15 mouse cellular contexts compared by ENCODE assay signal in genomic region chr13:59095811-59096391, GRCm38 (mm10).
DNase-seq lines count a peak whose midpoint lies in the region; ATAC-seq and TF ChIP-seq lines count a peak whose summit lies in the region.
"Had no signal": no experiment of that assay in that cellular context is flagged by ENCODE, and none has a peak within 500 bp of the region (broad histone marks: within the 10 kb centered on the region; RNA-seq: fewer than 3 reads in every experiment).

No protein-coding gene starts in this region.

- H3K9ac ChIP-seq in hindbrain, postnatal 0 days (replicated peaks; ENCODE audit: low read length), result no peak overlapping the region
- no peak overlapping the region for H3K9ac ChIP-seq in hindbrain, embryonic 16.5 days (ENCODE audit: low read depth, low read length)
- no peak overlapping the region for H3K9ac ChIP-seq in midbrain, embryonic 14.5 days (replicated peaks; ENCODE audit: low read length)
- no peak overlapping the region for H3K9ac ChIP-seq in intestine, embryonic 16.5 days (ENCODE audit: low read depth, low read length)
- no peak overlapping the region for H3K9ac ChIP-seq in stomach, embryonic 15.5 days
- H3K9ac ChIP-seq: heart, embryonic 13.5 days; hindbrain, embryonic 15.5 days had no signal

- H3K4me3 ChIP-seq in hindbrain, postnatal 0 days (ENCODE audit: low read length), result no peak overlapping the region
- H3K4me3 ChIP-seq in hindbrain, embryonic 16.5 days (ENCODE audit: low read length), result no peak overlapping the region
- no peak overlapping the region for H3K4me3 ChIP-seq in midbrain, embryonic 10.5 days
- H3K4me3 ChIP-seq in midbrain, embryonic 14.5 days (replicated peaks; ENCODE audit: low read depth, low read length), result no peak overlapping the region
- no peak overlapping the region for H3K4me3 ChIP-seq in intestine, embryonic 16.5 days (ENCODE audit: low read length)
- H3K4me3 ChIP-seq in stomach, embryonic 15.5 days (replicated peaks), result no peak overlapping the region
- H3K4me3 ChIP-seq: heart, embryonic 13.5 days; hindbrain, embryonic 15.5 days had no signal

- H3K36me3 ChIP-seq in hindbrain, postnatal 0 days (ENCODE audit: insufficient read depth, low read length), result no peaks in the 10 kb centered on the region
- H3K36me3 ChIP-seq in hindbrain, embryonic 16.5 days (ENCODE audit: control insufficient read depth, insufficient read depth, low read length), result no peaks in the 10 kb centered on the region
- H3K36me3 ChIP-seq in midbrain, embryonic 10.5 days, result no peaks in the 10 kb centered on the region
- H3K36me3 ChIP-seq in midbrain, embryonic 14.5 days (ENCODE audit: control insufficient read depth, insufficient read depth, low read length), result no peaks in the 10 kb centered on the region
- H3K36me3 ChIP-seq in intestine, embryonic 16.5 days (ENCODE audit: control insufficient read depth, insufficient read depth, low read length), result no peaks in the 10 kb centered on the region
- H3K36me3 ChIP-seq in stomach, embryonic 15.5 days, result no peaks in the 10 kb centered on the region
- H3K36me3 ChIP-seq: heart, embryonic 13.5 days; hindbrain, embryonic 15.5 days had no signal

- H3K27me3 ChIP-seq in hindbrain, postnatal 0 days (ENCODE audit: insufficient read depth, low read length), result no peaks in the 10 kb centered on the region
- no peaks in the 10 kb centered on the region for H3K27me3 ChIP-seq in hindbrain, embryonic 16.5 days (replicated peaks; ENCODE audit: control insufficient read depth, insufficient read depth, low read length)
- H3K27me3 ChIP-seq in midbrain, embryonic 10.5 days (ENCODE audit: low read depth, poor library complexity, severe bottlenecking), result peaks cover 22% of the 10 kb centered on the region
- no peaks in the 10 kb centered on the region for H3K27me3 ChIP-seq in midbrain, embryonic 14.5 days (ENCODE audit: control insufficient read depth, insufficient read depth, low read length)
- H3K27me3 ChIP-seq in intestine, embryonic 16.5 days (replicated peaks; ENCODE audit: control insufficient read depth, insufficient read depth, low read length), result no peaks in the 10 kb centered on the region
- H3K27me3 ChIP-seq in stomach, embryonic 15.5 days (replicated peaks), result no peaks in the 10 kb centered on the region
- H3K27me3 ChIP-seq: hindbrain, embryonic 15.5 days had no signal

- H3K4me1 ChIP-seq in hindbrain, postnatal 0 days (ENCODE audit: insufficient read depth, low read length), result peaks cover 22% of the 10 kb centered on the region
- peaks cover 36% of the 10 kb centered on the region for H3K4me1 ChIP-seq in hindbrain, embryonic 16.5 days (ENCODE audit: control insufficient read depth, insufficient read depth, low read depth, low read length)
- peaks cover 53% of the 10 kb centered on the region for H3K4me1 ChIP-seq in midbrain, embryonic 10.5 days
- peaks cover 50% of the 10 kb centered on the region for H3K4me1 ChIP-seq in midbrain, embryonic 14.5 days (ENCODE audit: control insufficient read depth, insufficient read depth, low read length)
- H3K4me1 ChIP-seq in intestine, embryonic 16.5 days (ENCODE audit: control insufficient read depth, insufficient read depth, low read length), result no peaks in the 10 kb centered on the region; the same call in 1 of the 2 replicates
- peaks cover 6% of the 10 kb centered on the region; the same call in 1 of the 2 replicates for H3K4me1 ChIP-seq in stomach, embryonic 15.5 days

- TF ChIP-seq CTCF in hindbrain, postnatal 0 days (IDR thresholded peaks at IDR 0.05; ENCODE audit: low read depth), result no peak

- 0 out of 2 replicates have a peak overlapping the region, but pooled peaks have one; percentile 27 for H3K27ac ChIP-seq in hindbrain, postnatal 0 days
- no peak overlapping the region; the same call in 1 of the 2 replicates for H3K27ac ChIP-seq in hindbrain, embryonic 16.5 days (ENCODE audit: low read depth, low read length)
- H3K27ac ChIP-seq in midbrain, embryonic 10.5 days (replicated peaks), result 0 out of 2 replicates have a peak overlapping the region, but pooled peaks have one; percentile 93
- no peak overlapping the region; the same call in 1 of the 2 replicates for H3K27ac ChIP-seq in midbrain, embryonic 14.5 days (replicated peaks; ENCODE audit: low read depth, low read length)
- H3K27ac ChIP-seq in intestine, embryonic 16.5 days (ENCODE audit: low read length), result no peak overlapping the region
- peak overlapping the region; percentile 54; the same call in 1 of the 2 replicates for H3K27ac ChIP-seq in stomach, embryonic 15.5 days
- H3K27ac ChIP-seq: heart, embryonic 13.5 days; macrophage had no signal

- DNase-seq in hindbrain, postnatal 0 days (ENCODE audit: low spot score), result no peak
- DNase-seq in midbrain, embryonic 10.5 days (ENCODE audit: low spot score), result no peak
- DNase-seq in midbrain, embryonic 14.5 days, result no peak
- DNase-seq in frontal cortex, postnatal 36 days (ENCODE audit: low spot score in 2 of 2), result no peak
- no peak for DNase-seq in urinary bladder, postnatal 10 days (ENCODE audit: low spot score)
- DNase-seq: cerebellum, adult 9-10 months; gastrocnemius, postnatal 14 days; right cerebral cortex, postnatal 14 days; thymus, postnatal 4 days had no signal

- WGBS in hindbrain, postnatal 0 days, result 43% methylated on average over 10 of the region's 10 CpGs
- 47% methylated on average over 10 of the region's 10 CpGs for WGBS in hindbrain, embryonic 16.5 days
- 60% methylated on average over 10 of the region's 10 CpGs for WGBS in midbrain, embryonic 10.5 days
- WGBS in midbrain, embryonic 14.5 days, result 43% methylated on average over 10 of the region's 10 CpGs
- WGBS in intestine, embryonic 16.5 days, result 31% methylated on average over 10 of the region's 10 CpGs
- WGBS in stomach, embryonic 15.5 days, result 23% methylated on average over 10 of the region's 10 CpGs

- no peak for ATAC-seq in hindbrain, postnatal 0 days
- no peak for ATAC-seq in hindbrain, embryonic 16.5 days
- no peak for ATAC-seq in midbrain, embryonic 14.5 days (ENCODE audit: low FRiP score, low TSS enrichment)
- peak; percentile 38; the same call in 1 of the 2 replicates for ATAC-seq in intestine, embryonic 16.5 days
- ATAC-seq in stomach, embryonic 15.5 days (ENCODE audit: insufficient read depth, low FRiP score, low read depth), result peak; percentile 28; the same call in 1 of the 2 replicates

- H3K4me2 ChIP-seq in hindbrain, postnatal 0 days (ENCODE audit: low read depth, low read length), result no peak overlapping the region
- no peak overlapping the region for H3K4me2 ChIP-seq in hindbrain, embryonic 16.5 days (ENCODE audit: low read length)
- H3K4me2 ChIP-seq in midbrain, embryonic 14.5 days (ENCODE audit: low read length), result no peak overlapping the region
- H3K4me2 ChIP-seq in intestine, embryonic 16.5 days (ENCODE audit: low read depth, low read length), result no peak overlapping the region
- H3K4me2 ChIP-seq in stomach, embryonic 15.5 days, result no peak overlapping the region; the same call in 1 of the 2 replicates
- H3K4me2 ChIP-seq: heart, embryonic 13.5 days; hindbrain, embryonic 15.5 days had no signal

- no peaks in the 10 kb centered on the region for H3K9me3 ChIP-seq in hindbrain, postnatal 0 days (ENCODE audit: low read length)
- H3K9me3 ChIP-seq in hindbrain, embryonic 16.5 days (ENCODE audit: control insufficient read depth, low read length), result no peaks in the 10 kb centered on the region
- H3K9me3 ChIP-seq in midbrain, embryonic 10.5 days (replicated peaks), result no peaks in the 10 kb centered on the region
- no peaks in the 10 kb centered on the region for H3K9me3 ChIP-seq in midbrain, embryonic 14.5 days (ENCODE audit: control insufficient read depth, low read length)
- H3K9me3 ChIP-seq in intestine, embryonic 16.5 days (ENCODE audit: control insufficient read depth, low read length), result no peaks in the 10 kb centered on the region
- no peaks in the 10 kb centered on the region for H3K9me3 ChIP-seq in stomach, embryonic 15.5 days
- H3K9me3 ChIP-seq: heart, embryonic 13.5 days; hindbrain, embryonic 15.5 days had no signal

Comparison
In these comparisons a context has a peak if more than half of its experiments do, and no peak if none do; other contexts are left out.
1. H3K27ac ChIP-seq: peak in hindbrain, postnatal 0 days (single experiment), midbrain, embryonic 10.5 days (single experiment) and stomach, embryonic 15.5 days (single experiment); none in hindbrain, embryonic 16.5 days (single experiment), midbrain, embryonic 14.5 days (single experiment) and intestine, embryonic 16.5 days (single experiment).
2. ATAC-seq: peak in intestine, embryonic 16.5 days (single experiment) and stomach, embryonic 15.5 days (single experiment); none in hindbrain, postnatal 0 days (single experiment), hindbrain, embryonic 16.5 days (single experiment) and midbrain, embryonic 14.5 days (single experiment).